Mouse (Mus musculus) mature B cell (primary cell): ENCODE results near the gene Lrrc63.
"Not testable (repeated sequence)": the region's sequence is repeated elsewhere in the genome, so short reads cannot be mapped to it uniquely, and the experiment has no call there.

Source experiments
- in situ Hi-C: fragments of 300-500 bp; cut with MboI; formaldehyde crosslinking; loops from 2 replicates; pipeline ENCODE4 v1.14.3; 2019

Lrrc63 gene

DNA sequence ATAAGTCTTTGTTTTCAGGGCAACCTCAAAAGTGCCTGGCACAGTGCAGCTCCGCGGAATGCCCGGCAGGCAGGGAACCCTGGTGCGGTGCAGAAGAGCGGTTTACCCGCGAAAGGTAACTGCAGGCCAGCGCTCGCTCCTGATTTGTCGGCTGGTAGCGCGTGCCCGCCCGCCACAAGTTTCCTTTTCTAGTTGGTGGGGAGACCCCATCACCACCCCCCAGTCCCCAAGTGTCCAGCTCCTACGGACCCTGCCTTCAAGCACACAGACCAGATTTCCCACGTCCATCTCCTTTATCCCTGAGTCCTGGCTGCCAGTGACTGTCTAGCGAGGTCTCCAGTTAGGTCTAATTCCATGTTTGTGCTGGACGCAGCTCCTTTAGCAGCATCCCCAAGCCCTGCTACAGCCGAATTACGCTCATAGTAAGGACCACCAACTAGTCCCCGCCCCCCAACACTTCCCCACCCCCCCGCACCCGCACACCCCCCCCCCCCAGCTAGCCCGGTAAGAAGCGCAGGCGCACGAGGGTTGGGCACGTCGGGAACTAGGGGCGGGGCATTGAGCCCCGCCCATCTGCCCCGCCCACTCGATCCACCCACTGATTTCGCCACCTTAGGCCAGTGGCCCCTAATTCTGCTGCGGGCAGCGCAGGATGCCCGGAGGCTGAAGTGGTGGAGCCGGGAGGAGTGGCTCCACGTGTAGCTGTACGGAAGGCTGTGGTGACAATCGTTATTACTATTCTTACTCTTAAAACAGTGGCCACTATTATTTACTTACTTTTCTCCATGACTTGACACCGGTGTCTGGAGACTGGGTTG is at the start of gene Lrrc63, which contains the start of gene Lcp1:
Gene Lrrc63 (minus strand): TSS at position 381 of the 818 bp plus-strand sequence.
Gene Lcp1 (plus strand): TSS at position 601 of the 818 bp plus-strand sequence.
- in situ Hi-C loops: no loop called here

DNA sequence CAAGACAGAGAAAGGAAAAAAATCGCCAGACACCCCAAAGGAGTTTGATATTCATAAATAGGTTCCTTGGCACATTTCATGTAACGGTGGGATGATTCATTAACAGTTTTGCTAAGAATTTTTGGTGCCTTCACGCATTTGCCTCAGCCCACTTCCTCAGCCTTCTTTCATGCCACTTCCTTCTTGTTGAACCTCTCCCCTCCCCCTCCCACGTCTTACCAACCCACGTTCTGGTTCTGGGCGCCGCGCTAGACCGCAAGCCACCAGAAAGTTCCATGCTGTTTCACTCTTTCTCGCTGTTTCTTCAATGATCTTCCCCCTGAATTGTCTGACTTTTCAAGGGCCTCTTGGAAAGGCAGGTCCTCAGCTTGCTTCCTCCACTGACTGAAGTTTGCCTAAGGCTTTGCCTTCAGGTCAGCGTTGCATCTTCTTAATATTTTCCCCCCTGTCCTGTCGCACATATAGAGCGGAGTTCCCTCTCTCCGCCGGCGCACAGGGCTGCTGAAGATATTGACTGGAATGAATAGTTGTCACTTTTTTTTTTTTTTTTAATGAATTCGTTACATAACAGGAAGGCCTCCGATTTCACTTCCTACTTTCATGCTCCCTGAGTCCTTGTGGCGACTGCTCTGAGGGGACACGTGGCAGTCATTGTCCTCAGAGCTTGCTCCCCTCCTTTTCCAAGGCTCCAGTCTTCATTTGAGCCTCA is 48.7 kb upstream of the Lrrc63 start:
- in situ Hi-C loops: no loop called here

DNA sequence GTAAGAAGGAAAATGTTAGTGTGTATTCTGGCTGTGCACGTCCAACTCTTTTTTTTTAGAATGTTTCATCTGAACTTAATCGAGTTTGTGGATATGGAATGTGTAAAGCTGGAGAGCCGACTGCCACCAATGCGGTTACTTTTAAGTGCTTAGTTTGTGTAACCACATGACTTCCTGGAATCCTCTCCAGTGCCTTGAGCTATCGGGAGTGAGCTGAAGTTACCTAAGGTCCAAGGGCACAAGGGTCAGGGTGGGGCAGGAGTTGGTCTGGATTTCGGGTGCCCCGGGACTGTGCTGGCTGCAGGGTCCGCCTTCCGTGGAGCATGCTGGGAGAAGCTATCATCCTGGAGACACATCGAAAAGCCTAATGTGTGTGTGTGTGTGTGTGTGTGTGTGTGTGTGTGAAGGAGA is 48.1 kb upstream of the Lrrc63 start:
- in situ Hi-C loops: no loop called here

DNA sequence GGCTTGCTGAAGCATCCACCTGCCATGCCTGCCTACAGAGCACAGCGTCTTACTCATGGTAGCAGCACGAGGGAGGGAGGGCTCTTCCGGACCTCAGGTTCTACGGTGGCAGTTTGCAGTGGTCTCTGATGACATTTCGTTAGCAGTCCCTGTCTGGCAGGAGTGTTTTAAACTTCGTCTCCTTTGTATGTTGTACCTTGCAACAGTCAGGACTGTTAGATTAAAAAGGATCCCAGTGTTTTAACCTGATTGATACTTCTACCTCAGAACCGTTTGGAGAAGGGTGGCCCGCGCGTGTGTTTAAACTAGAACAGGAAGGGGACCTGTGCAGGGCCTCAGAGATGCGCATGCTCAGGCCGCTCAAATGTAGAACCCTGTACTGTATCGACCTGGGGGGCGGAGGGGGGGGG is 47.7 kb upstream of the Lrrc63 start:
- in situ Hi-C loops: no loop called here

DNA sequence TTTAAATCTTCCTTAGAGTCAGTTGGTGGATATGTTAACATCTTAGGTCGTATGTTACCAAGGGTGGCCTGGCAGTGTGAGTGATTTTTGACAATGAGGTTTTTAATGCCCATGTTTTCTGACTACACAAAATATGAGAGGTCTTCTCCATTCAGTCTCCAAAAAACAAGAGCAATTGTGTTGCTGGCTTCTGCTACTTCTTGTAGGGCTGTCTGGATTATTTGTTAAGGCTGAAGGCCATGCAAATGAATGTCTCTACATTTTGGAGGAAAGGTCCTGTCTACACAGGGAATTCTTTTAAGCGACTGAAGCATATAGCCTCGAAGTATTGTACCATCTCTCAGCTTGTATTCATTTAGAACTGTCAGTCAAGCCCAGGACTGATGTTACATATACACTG is 46.7 kb upstream of the Lrrc63 start:
- in situ Hi-C loops: no loop called here

DNA sequence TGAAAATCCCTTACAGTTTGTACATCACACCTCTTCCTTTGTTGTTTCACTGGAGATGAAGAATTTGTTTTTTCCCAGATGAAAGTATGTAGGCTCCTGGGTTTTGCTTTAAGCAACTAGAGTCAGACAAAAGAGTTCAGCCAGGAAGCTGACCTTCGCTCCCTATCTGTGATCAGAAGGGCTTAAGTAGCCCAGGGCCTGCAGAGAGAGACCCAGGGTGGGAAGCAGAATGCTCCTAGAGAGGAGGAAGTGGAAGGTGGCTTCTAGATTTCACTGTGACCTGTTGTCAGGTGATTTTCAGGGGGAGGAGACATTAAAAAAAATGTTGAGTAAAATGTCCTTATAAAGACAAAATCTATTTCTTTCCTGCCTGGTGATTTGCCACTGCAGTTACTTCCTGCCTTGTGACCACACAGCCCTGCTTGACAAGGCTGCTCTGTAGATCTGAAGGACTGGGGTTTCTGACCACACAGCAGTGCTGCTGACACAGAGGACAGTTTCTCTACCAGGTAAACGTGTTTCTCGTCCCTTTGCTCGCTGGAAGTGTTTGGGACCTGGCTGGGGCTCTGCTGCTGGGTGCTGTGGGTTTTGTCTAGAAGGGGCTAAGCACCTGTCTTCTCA is 45.9 kb upstream of the Lrrc63 start:
- in situ Hi-C loops: no loop called here

DNA sequence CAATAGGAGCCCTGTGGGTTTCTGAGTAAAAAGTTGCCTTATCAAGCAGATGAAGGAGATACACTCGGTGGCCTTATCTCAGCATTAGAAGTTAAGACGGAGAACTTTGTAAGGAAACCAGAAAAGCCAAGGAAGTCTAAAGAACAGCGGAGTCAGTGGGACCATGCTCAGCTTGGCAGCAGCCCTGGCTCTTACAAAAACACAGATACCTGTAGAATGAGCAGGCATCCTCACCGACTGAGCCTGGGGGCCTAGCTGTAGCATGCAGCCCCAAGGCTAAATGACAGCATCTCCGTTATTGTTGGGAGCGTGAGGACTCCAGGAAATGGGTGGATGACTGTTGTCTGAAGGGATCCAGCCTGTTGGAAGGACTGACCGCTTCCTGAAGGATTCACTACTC is 45.1 kb upstream of the Lrrc63 start:
- in situ Hi-C loops: no loop called here

DNA sequence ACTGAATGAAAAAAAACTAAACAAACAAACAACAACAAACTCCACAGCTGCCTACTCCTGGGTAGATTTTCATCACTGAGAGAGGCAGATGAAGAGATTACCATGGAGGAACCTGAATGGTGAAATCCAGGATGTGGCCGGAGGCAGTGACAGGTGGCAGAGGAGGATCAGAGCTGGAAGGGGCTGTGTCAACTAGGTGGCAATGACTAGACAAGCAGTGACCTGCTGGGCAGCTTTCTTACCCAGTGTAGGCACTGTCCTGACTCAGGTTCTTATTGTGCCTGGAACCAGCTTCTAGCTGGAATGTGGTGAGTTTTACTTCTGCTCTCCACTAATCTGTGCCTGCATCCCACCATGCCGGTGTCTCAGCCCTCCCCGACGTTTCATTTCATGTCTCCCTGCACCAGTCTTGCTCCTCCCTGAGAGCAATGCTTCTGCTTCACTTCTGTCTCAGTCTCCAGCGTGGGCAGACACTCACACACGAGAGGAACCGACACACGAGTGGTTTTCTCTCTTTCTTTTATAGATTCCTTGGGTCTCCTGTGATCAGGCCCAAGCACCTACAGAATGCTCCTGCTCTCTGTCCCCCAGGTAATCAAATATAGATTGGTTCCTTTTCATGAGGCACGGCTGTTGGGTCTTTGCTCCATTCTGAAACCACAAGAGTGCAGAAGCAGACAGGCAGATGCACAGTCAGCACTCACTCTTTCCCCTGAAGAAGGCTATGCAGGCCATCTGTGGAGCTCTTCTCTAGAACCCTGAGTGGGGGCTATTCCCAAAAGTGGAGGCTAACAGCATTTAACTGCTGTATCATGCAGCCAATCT is 44.3 kb upstream of the Lrrc63 start:
- in situ Hi-C loops: no loop called here

DNA sequence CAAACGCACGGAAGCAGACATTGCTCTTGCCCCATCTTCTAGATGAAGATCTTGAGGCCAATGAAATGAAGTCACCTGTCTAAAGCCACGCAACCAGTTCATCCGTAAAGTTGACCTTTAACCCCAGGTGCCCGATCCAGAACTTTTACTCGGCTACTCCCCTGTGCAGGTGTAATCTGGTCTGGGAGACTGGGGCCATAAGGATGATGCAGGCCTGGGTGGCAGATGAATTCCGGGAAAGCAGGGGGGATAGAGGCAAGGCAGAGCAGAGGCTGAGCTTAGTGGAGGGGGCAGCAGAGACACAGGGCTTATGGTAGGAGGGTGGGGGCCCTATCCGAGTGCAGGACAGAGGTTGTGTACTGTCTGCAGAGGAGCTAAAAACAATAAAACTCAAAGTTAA is 43.6 kb upstream of the Lrrc63 start:
- in situ Hi-C loops: no loop called here

DNA sequence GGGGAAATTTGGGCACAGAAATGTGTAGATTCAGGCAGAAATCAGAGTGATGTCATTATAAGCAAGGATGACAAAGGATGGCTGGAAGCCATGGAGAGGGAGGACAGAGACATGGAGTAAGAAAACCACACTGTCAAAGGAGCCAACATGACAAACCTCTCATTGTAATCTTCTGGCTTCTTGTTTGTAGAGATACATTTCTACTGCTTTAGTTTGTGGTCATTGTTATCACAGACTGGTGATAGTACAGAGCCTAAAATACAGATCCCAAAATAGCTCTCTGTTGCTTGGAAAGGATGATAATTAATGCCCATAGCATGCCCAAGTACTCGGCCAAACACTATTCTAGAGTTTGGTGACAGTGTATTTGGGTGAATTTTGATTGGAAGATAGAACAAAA is 39.9 kb upstream of the Lrrc63 start:
- in situ Hi-C loops: no loop called here

DNA sequence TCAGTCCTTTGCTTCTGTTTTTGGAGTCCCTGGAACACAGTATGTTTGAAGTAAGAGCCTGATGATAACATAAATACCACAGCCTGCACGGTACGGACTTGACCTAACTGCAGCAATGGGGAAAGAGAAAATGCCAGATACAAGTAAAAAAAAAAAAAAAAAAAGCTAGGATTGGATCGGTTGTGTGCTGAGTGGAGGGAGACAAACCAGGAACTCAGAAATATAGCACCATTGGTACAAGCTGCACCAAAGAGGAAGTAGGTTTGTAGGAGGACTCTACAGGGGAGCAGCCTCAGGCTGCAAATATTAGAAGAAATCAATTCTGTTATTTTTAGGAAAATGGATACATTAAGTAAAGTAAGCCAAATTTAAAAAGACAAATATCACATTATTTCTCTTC is 37.8 kb upstream of the Lrrc63 start:
- in situ Hi-C loops: no loop called here

DNA sequence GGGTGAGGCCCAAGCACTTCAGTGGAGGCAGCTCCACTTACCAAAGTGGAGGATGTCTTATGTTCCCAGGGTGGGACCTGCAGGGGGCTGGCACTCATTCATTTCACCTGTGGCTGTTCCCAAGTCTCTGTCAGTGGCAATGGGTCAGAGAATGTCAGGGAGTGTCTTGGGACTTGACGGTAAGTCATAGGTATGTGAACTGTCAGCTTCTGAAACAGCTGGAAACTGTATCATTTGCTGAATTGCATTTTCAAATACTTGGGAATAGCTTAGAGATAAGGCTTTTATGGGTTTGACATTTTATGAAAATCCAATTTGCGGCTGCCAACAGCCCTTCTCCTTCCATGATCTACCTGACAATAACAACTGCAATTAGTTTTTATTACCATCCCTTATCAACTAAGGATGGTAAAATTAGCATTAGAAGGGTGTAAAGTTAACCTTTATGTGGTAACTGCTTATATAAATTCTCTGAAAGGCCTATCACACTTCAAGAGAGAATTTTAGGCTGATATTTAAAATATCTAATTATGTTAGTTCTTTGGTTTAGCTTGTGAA is 35.0 kb upstream of the Lrrc63 start:
- in situ Hi-C loops: no loop called here

DNA sequence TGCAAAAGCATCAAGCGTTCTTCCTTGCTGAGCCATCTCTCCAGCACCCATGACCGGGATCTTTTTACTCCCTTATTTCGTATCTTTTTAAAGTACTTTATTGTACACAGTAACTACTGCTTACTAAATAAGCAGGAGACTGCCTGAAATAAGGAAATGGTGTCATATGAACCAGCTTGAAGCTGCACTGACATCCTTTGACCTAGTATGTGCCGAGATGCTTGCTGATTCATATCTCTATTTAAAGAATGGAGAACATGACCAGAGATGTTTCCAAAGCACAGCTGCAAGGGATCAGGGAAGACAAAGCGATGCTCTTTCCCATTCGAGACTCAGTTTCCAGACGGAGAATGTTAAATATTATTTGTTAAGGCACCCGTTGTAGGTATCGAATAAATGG is 33.7 kb upstream of the Lrrc63 start:
- in situ Hi-C loops: no loop called here

DNA sequence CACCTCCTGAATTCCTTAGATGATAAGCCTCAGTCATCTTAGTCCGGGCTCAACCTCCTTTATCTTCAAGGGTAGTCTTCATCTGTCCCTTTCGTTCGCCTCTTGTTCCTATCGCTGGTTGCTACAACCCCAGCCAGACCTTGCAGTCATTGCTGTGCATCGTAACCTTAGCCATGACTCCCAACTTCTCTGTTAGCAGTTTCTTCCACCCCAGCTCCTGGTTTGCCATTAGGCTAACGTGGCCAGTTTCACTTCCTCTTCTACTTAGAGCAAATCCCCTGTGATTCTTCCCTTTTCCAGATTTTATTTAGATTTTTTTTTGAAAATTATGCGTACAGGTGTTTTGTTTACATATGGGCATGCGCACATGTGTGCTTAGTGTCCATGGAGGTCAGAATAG is 33.2 kb upstream of the Lrrc63 start:
- in situ Hi-C loops: no loop called here

DNA sequence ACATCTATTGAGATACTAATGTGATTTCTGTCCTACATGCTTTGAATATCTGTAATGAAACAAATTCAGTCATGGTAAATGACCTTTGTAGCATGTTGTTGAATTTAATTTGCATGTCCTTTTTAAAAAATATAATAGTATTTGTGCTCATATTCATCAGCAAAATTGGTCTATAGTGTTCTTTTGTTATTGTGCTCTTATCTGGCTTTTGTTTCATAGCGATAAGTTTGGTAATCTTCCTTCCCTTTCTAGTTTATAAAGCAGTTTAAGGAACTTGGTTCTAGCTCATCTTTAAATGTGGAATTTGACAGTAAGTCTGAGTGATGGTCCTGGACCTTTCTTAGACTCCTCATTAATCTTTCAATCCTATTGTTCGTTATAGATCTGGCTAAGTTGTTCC is 28.7 kb upstream of the Lrrc63 start:
- in situ Hi-C loops: no loop called here

DNA sequence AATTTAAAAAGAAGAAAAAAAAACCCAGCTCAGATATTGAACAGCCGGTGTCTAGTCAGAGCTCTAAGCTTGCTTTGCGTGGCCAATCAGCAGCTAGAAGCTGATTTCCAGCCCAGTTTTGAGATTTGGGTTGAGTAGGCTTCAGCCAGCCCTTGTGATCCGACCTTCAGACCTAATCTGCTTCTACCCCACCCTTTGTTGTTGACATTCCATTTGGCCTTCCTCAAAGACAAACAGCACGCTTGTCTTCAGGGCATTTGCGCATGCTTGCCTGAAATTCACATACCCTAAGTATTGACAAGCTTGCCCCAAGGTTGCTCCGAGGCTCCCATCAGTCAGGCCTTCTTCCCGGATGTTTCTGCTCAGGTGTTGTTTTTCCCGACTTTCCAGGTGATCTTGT is 23.8 kb upstream of the Lrrc63 start:
- in situ Hi-C loops: no loop called here

DNA sequence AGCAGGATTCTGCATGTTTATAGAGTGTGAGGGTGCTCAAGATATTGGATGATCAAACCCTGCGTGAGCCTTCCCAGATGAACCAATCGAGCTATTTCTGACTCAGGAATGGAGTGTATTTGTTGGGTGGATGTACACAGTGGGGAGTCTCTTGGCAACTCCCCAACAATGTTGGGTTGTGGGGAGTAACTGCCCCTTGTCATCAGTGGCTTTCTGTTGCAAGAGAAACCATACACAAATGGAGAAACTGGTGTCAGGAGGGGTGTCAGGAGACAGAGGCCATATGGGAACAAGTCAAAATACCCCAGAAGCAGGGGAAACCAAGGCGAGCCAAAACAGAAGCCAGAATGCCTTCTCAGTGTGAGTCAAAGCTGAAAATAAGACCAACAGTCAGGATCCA is 20.5 kb upstream of the Lrrc63 start:
- in situ Hi-C loops: no loop called here

DNA sequence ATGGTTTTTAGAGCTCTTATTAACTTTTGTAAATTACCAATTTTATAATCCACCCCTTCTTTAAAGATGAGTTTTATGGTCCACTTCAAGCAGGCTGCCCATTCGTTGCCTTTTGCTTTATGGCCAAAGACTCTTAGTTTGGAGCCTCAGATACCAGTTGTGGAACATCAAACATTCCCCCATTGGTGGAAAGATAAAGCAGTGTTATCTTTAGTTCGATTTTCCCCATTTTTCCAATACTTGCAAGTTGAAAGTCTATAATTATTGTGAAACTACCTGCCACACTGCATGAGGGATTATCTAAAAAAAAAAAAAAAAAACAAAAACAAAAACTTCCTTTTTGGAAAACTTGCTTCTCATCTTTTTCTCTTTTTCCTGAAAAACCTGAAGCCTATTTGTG is 20.0 kb upstream of the Lrrc63 start:
- in situ Hi-C loops: no loop called here

DNA sequence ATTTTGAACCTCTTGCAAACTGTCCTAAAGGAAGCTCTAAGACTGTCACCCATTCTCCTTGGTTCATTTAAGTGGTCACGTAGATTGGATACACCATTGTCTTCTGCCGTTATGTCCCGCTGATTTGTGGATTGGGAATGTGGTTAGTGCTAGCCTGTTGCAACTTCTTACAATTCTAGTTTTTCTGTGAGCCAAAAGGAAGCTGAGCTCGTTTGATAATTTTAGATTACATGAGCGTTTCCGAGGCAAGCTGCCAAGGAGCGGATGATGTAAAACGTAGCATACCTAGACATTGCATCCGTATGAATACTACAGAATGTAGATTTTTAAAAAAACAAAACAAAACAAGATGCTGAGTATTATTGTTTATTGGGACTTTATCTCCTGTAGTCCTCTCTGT is 17.5 kb upstream of the Lrrc63 start:
- in situ Hi-C loops: no loop called here

DNA sequence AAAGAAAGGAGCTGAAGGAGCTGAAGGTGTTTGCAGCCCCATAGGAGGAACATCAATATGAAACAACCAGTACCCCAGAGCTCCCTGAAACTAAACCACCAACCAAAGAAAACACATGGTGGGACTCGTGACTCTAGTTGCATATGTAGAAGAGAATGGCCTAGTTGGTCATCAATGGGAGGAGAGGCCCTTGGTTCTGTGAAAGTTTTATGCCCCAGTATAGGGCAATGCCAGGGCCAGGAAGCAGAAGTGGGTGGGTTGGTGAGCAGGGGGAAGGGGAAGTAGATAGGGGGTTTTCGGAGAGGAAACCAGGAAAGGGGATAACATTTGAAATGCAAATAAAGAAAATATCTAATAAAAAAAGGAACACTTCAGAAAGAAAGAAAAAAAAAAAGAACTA is 17.0 kb upstream of the Lrrc63 start:
- in situ Hi-C loops: not testable (repeated sequence)

DNA sequence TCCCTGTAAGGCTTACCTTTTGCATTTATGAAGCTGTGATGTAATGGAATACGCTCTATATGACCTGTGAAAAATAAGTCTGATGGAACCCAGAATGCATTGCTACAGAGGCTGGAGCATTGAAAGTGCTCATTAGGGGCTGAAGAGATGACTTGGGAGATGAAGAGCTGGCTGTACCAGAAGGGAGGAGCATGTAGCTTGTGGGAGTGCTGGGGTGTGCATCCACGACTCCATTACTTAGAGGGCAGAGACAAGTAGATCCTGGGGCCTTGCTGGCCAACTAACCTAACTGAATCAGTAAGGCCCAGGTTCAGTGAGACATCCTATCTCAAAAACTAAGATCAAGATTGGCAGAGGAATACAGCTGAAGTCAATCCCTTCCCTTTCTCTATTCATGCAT is 8.5 kb upstream of the Lrrc63 start:
- in situ Hi-C loops: no loop called here

DNA sequence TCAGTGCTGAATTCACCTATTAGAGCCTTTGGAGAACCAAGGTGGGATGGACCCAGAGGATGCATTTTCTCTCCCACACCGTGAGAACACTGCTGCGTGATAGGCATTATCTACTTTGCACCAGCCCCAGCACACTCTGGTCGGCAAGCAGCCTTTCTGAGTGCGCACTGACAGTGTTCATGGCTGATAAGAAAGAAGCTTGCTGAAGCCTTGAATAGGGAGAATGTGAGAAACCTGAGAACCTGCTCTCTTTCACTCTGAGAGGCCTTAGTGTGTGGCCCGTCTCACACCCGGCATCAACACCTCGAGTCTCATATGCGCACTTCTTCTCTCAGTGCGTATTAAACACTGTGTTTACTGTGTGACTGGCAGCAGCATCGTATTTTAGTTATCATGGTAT is 7.8 kb upstream of the Lrrc63 start:
- in situ Hi-C loops: no loop called here
